Mouse (Mus musculus): ENCODE results near the gene Amn.
A peak's percentile ranks its signal among the peaks of the same experiment; 100 is the strongest.

Amn gene

GRCm38 (mm10) chr12:111270629-111271277, at the start of gene Amn:
Gene Amn, plus strand, starts transcription at chr12:111271095.
- no peak for DNase-seq (ENCODE audit: low read depth, low spot score)

- no peak for DNase-seq (ENCODE audit: low read depth, low spot score)
These were observed 45.6 kb upstream of the Amn start for GRCm38 (mm10) chr12:111225197-111225780.

GRCm38 (mm10) chr12:111227410-111227809, 43.5 kb upstream of the Amn start:
- DNase-seq (ENCODE audit: low read depth, low spot score): no peak

- no peak for DNase-seq (ENCODE audit: low read depth, low spot score)
These were observed 42.4 kb upstream of the Amn start for GRCm38 (mm10) chr12:111228488-111228887.

GRCm38 (mm10) chr12:111230793-111231192, 40.1 kb upstream of the Amn start:
- no peak for DNase-seq (ENCODE audit: low read depth, low spot score)

GRCm38 (mm10) chr12:111233798-111234197, 37.1 kb upstream of the Amn start:
- DNase-seq (ENCODE audit: low read depth, low spot score): no peak

- DNase-seq (ENCODE audit: low read depth, low spot score): no peak
These were observed 36.5 kb upstream of the Amn start for GRCm38 (mm10) chr12:111234383-111234782.

- no peak for DNase-seq (ENCODE audit: low read depth, low spot score)
These were observed 35.3 kb upstream of the Amn start for GRCm38 (mm10) chr12:111235631-111236030.

- no peak for DNase-seq (ENCODE audit: low read depth, low spot score)
These were observed 33.2 kb upstream of the Amn start for GRCm38 (mm10) chr12:111237611-111238188.

GRCm38 (mm10) chr12:111238345-111238744, 32.5 kb upstream of the Amn start:
- no peak for DNase-seq (ENCODE audit: low read depth, low spot score)

- DNase-seq (ENCODE audit: low read depth, low spot score): no peak
These were observed 32.1 kb upstream of the Amn start for GRCm38 (mm10) chr12:111238778-111239177.

GRCm38 (mm10) chr12:111239930-111240329, 31.0 kb upstream of the Amn start:
- no peak for DNase-seq (ENCODE audit: low read depth, low spot score)

GRCm38 (mm10) chr12:111241916-111242315, 29.0 kb upstream of the Amn start:
- DNase-seq (ENCODE audit: low read depth, low spot score): no peak

GRCm38 (mm10) chr12:111242346-111242745, 28.5 kb upstream of the Amn start:
- no peak for DNase-seq (ENCODE audit: low read depth, low spot score)

- DNase-seq (ENCODE audit: low read depth, low spot score): no peak
These were observed 27.2 kb upstream of the Amn start for GRCm38 (mm10) chr12:111243733-111244132.

- no peak for DNase-seq (ENCODE audit: low read depth, low spot score)
These were observed 25.8 kb upstream of the Amn start for GRCm38 (mm10) chr12:111245070-111245469.

- no peak for DNase-seq (ENCODE audit: low read depth, low spot score)
These were observed 24.0 kb upstream of the Amn start for GRCm38 (mm10) chr12:111246808-111247464.

GRCm38 (mm10) chr12:111249095-111249494, 21.8 kb upstream of the Amn start:
- DNase-seq (ENCODE audit: low read depth, low spot score): no peak

- DNase-seq (ENCODE audit: low read depth, low spot score): peak; percentile 26
These were observed 20.8 kb upstream of the Amn start for GRCm38 (mm10) chr12:111250116-111250515.

- DNase-seq (ENCODE audit: low read depth, low spot score): peak; percentile 29
These were observed 19.7 kb upstream of the Amn start for GRCm38 (mm10) chr12:111251227-111251626.

- DNase-seq (ENCODE audit: low read depth, low spot score): no peak
These were observed 7.2 kb upstream of the Amn start for GRCm38 (mm10) chr12:111263650-111264049.

- DNase-seq (ENCODE audit: low read depth, low spot score): no peak
These were observed 5.7 kb upstream of the Amn start for GRCm38 (mm10) chr12:111265212-111265611.

GRCm38 (mm10) chr12:111266592-111266991, 4.3 kb upstream of the Amn start:
- no peak for DNase-seq (ENCODE audit: low read depth, low spot score)
